Mouse (Mus musculus) macrophage (primary cell): ENCODE measurements around the gene Hspa4. TPM values are rescaled to one million over a fixed set of nuclear protein-coding genes. Genes with fewer than 3 reads are reported as not detected.
"Not testable (repeated sequence)": the region's sequence is repeated elsewhere in the genome, so short reads cannot be mapped to it uniquely, and the experiment has no call there.

Experiments used
- H3K27ac ChIP-seq: fragments of 350-480 bp; formaldehyde crosslinking; 2 replicates; pipeline ENCODE4 v1.9.0; 2021
- H3K36me3 ChIP-seq: fragments of 350-480 bp; formaldehyde crosslinking; 2 replicates; pipeline ENCODE4 v1.9.0; 2021; ENCODE audit errors: inconsistent target
- H3K4me3 ChIP-seq: fragments of 350-480 bp; formaldehyde crosslinking; 2 replicates; pipeline ENCODE4 v1.9.0; 2021; ENCODE audit errors: inconsistent target
- H3K79me2 ChIP-seq: fragments of 350-480 bp; formaldehyde crosslinking; 2 replicates; pipeline ENCODE4 v1.9.0; 2021; ENCODE audit errors: inconsistent target
- WGBS: methylation state at CpG from one replicate; pipeline ENCODE4 v1.1.7; 2026; ENCODE audit warnings: inconsistent platforms; ENCODE audit not compliant: missing documents; 5-methylcytosine and 5-hydroxymethylcytosine counted together
- polyA plus RNA-seq: library from polyadenylated mRNA; stranded (reverse); fragments of 250-400 nt; gene quantifications from 3 replicates; pipeline ENCODE4 v1.2.4, GENCODE M21; 2018; ENCODE audit warnings: inconsistent platforms

The Hspa4 gene
- polyA plus RNA-seq, 1 experiment from 2014 or later: 460 TPM

GRCm38 (mm10) chr11:53296880-53297279, 3.4 kb downstream of the Hspa4 start:
- Histone ChIP-seq H3K4me3 (no peak overlapping the region), H3K79me2 (peaks cover 77% of the 10 kb centered on the region), H3K27ac (no peak overlapping the region), H3K36me3 (peaks cover 4% of the 10 kb centered on the region; the same call in 1 of the 2 replicates)
- 82% methylated on average over 4 of the region's 4 CpGs for WGBS

- Histone ChIP-seq H3K79me2 (peaks cover 100% of the 10 kb centered on the region), H3K36me3 (peaks cover 19% of the 10 kb centered on the region; the same call in 1 of the 2 replicates), H3K4me3 (no peak overlapping the region), H3K27ac (no peak overlapping the region)
- WGBS: 96% methylated on average over 5 of the region's 5 CpGs
These were observed 5.8 kb downstream of the Hspa4 start for GRCm38 (mm10) chr11:53294441-53294840.

GRCm38 (mm10) chr11:53290871-53291270, 9.4 kb downstream of the Hspa4 start:
- Histone ChIP-seq H3K27ac (no peak overlapping the region), H3K4me3 (no peak overlapping the region), H3K79me2 (peaks cover 100% of the 10 kb centered on the region), H3K36me3 (peaks cover 55% of the 10 kb centered on the region)
- 95% methylated on average over 11 of the region's 11 CpGs for WGBS

- not testable (repeated sequence) for H3K4me3 ChIP-seq, H3K27ac ChIP-seq
- Histone ChIP-seq H3K79me2 (peaks cover 100% of the 10 kb centered on the region), H3K36me3 (peaks cover 62% of the 10 kb centered on the region)
- WGBS: 85% methylated on average over 2 of the region's 2 CpGs
These were observed 10.1 kb downstream of the Hspa4 start for GRCm38 (mm10) chr11:53290187-53290586.

GRCm38 (mm10) chr11:53285885-53286284, 14.4 kb downstream of the Hspa4 start:
- WGBS: 72% methylated on average over 6 of the region's 6 CpGs
- Histone ChIP-seq H3K36me3 (peaks cover 90% of the 10 kb centered on the region), H3K4me3 (no peak overlapping the region), H3K79me2 (peaks cover 100% of the 10 kb centered on the region), H3K27ac (no peak overlapping the region)

GRCm38 (mm10) chr11:53278411-53278810, 21.8 kb downstream of the Hspa4 start:
- no peak overlapping the region for H3K27ac ChIP-seq
- WGBS: 96% methylated on average over 4 of the region's 4 CpGs
- no peak overlapping the region for H3K4me3 ChIP-seq
- H3K36me3 ChIP-seq: peaks cover 58% of the 10 kb centered on the region
- peaks cover 83% of the 10 kb centered on the region for H3K79me2 ChIP-seq

GRCm38 (mm10) chr11:53275358-53275757, 24.9 kb downstream of the Hspa4 start:
- Histone ChIP-seq H3K36me3 (peaks cover 59% of the 10 kb centered on the region), H3K27ac (no peak overlapping the region), H3K79me2 (peaks cover 53% of the 10 kb centered on the region), H3K4me3 (no peak overlapping the region)
- WGBS: 94% methylated on average over 3 of the region's 3 CpGs

GRCm38 (mm10) chr11:53273313-53273712, 26.9 kb downstream of the Hspa4 start:
- WGBS: 91% methylated on average over 5 of the region's 5 CpGs
- peaks cover 67% of the 10 kb centered on the region for H3K36me3 ChIP-seq
- H3K4me3 ChIP-seq: no peak overlapping the region
- H3K79me2 ChIP-seq: peaks cover 32% of the 10 kb centered on the region
- H3K27ac ChIP-seq: no peak overlapping the region

- Histone ChIP-seq H3K4me3 (no peak overlapping the region), H3K79me2 (peaks cover 5% of the 10 kb centered on the region; the same call in 1 of the 2 replicates), H3K36me3 (peaks cover 100% of the 10 kb centered on the region), H3K27ac (no peak overlapping the region)
- 94% methylated on average over 4 of the region's 6 CpGs for WGBS
These were observed 30.7 kb downstream of the Hspa4 start for GRCm38 (mm10) chr11:53269596-53269995.

- H3K27ac ChIP-seq: no peak overlapping the region
- 92% methylated on average over 5 of the region's 5 CpGs for WGBS
- peaks cover 46% of the 10 kb centered on the region for H3K36me3 ChIP-seq
- H3K4me3 ChIP-seq: no peak overlapping the region
- H3K79me2 ChIP-seq: no peaks in the 10 kb centered on the region
These were observed 39.7 kb downstream of the Hspa4 start for GRCm38 (mm10) chr11:53260556-53260955.

- 100% methylated on average over 1 of the region's 1 CpGs for WGBS
- H3K4me3 ChIP-seq: no peak overlapping the region
- no peak overlapping the region for H3K27ac ChIP-seq
- H3K36me3 ChIP-seq: peaks cover 41% of the 10 kb centered on the region
- no peaks in the 10 kb centered on the region for H3K79me2 ChIP-seq
These were observed 40.2 kb downstream of the Hspa4 start for GRCm38 (mm10) chr11:53260056-53260455.

- Histone ChIP-seq H3K36me3 (peaks cover 32% of the 10 kb centered on the region), H3K27ac (no peak overlapping the region)
- 87% methylated on average over 6 of the region's 6 CpGs for WGBS
These were observed 41.1 kb downstream of the Hspa4 start for GRCm38 (mm10) chr11:53259047-53259632.

GRCm38 (mm10) chr11:53256914-53257313, 43.3 kb downstream of the Hspa4 start:
- Histone ChIP-seq H3K36me3 (peaks cover 14% of the 10 kb centered on the region), H3K27ac (no peak overlapping the region), H3K79me2 (no peaks in the 10 kb centered on the region), H3K4me3 (no peak overlapping the region)
- WGBS: 71% methylated on average over 2 of the region's 2 CpGs

More at GRCm38 (mm10) chr11:53259047-53259632, 41.1 kb downstream of the Hspa4 start:
- no peak overlapping the region for H3K4me3 ChIP-seq
- H3K79me2 ChIP-seq: no peaks in the 10 kb centered on the region

GRCm38 (mm10) chr11:53254926-53255325, 45.3 kb downstream of the Hspa4 start:
- WGBS: 34% methylated on average over 7 of the region's 7 CpGs
- Histone ChIP-seq H3K36me3 (no peaks in the 10 kb centered on the region), H3K4me3 (no peak overlapping the region), H3K79me2 (no peaks in the 10 kb centered on the region), H3K27ac (no peak overlapping the region)

GRCm38 (mm10) chr11:53254428-53254827, 45.8 kb downstream of the Hspa4 start:
- Histone ChIP-seq H3K36me3 (no peaks in the 10 kb centered on the region), H3K79me2 (no peaks in the 10 kb centered on the region), H3K27ac (no peak overlapping the region), H3K4me3 (no peak overlapping the region)
- WGBS: 97% methylated on average over 3 of the region's 3 CpGs
